9 mouse cellular contexts compared by ENCODE assay signal in the genomic region with DNA sequence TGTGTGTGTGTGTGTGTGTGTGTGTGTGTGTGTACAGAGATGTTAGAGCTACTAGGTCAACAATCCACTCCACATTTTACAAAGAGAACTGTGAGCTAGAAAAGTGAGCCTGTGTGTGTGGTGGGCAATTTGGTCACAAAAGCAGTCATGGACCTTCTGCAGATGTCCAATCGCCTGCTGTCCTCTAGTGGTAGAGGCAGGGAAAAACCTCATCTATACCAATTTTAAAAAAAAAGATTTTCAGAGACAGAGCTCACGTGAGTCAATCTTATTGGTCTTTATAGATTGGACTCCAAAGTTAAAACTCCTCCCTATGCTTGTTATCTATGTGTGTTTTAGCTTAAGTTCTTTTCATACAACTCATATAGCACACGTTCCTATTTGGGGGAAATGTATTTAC.
DNase-seq lines count a peak whose midpoint lies in the region; ATAC-seq and TF ChIP-seq lines count a peak whose summit lies in the region.
"Had no signal": no experiment of that assay in that cellular context is flagged by ENCODE, and none has a peak within 500 bp of the region (broad histone marks: within the 10 kb centered on the region; RNA-seq: fewer than 3 reads in every experiment).

No protein-coding gene starts in this region.

- H3K27ac ChIP-seq in liver, adult 2 months (replicated peaks; ENCODE audit: insufficient read depth, low read depth, low read length), result no peak overlapping the region
- H3K27ac ChIP-seq: stomach, embryonic 15.5 days had no signal

- no peaks in the 10 kb centered on the region for H3K4me1 ChIP-seq in liver, adult 2 months (ENCODE audit: control insufficient read depth, insufficient read depth, low read length)
- H3K4me1 ChIP-seq: stomach, embryonic 15.5 days had no signal

- no peaks in the 10 kb centered on the region for H3K79me2 ChIP-seq in liver, adult 2 months (ENCODE audit: control insufficient read depth, insufficient read depth, low read length)

- H3K9ac ChIP-seq in liver, adult 2 months (ENCODE audit: low read depth, low read length), result no peak overlapping the region
- H3K9ac ChIP-seq: stomach, embryonic 15.5 days had no signal

- no peaks in the 10 kb centered on the region for H3K36me3 ChIP-seq in liver, adult 2 months (ENCODE audit: control insufficient read depth, insufficient read depth, low read length)
- H3K36me3 ChIP-seq: stomach, embryonic 15.5 days had no signal

- TF ChIP-seq POLR2A in liver, adult 2 months (IDR thresholded peaks at IDR 0.05; ENCODE audit: extremely low read depth, insufficient read depth, low read length), result no peak

- peak; percentile 19 for DNase-seq in liver, adult 2 months (ENCODE audit: extremely low read depth, low read depth, low spot score)
- DNase-seq in liver, result no peak
- DNase-seq in Muller cell, postnatal 12 days (ENCODE audit: inconsistent ontology term), result peak; percentile 42
- peak; percentile 55 for DNase-seq in heart, postnatal 4 days
- peak; percentile 45 for DNase-seq in left cerebral cortex, postnatal 4 days
- peak; percentile 63 for DNase-seq in naive thymus-derived CD4-positive, alpha-beta T cell, adult 2 months (ENCODE audit: low read depth)
- no peak for DNase-seq in spleen, adult 12 weeks (ENCODE audit: low spot score)

- no peak overlapping the region for H3K4me3 ChIP-seq in liver, adult 2 months (ENCODE audit: insufficient read depth, low read depth, low read length)
- H3K4me3 ChIP-seq: stomach, embryonic 15.5 days had no signal

- WGBS in liver, adult 2 months, result 13% methylated on average over 3 of the region's 3 CpGs

- ATAC-seq in common myeloid progenitor, adult 5-6 weeks (replicated peaks; ENCODE audit: low read depth, poor library complexity, severe bottlenecking), result peak; percentile 100

- TF ChIP-seq CTCF in liver, adult 2 months (IDR thresholded peaks at IDR 0.05; ENCODE audit: low read depth, low read length), result peak; percentile 50; the same call in 1 of the 2 replicates

- H3K27me3 ChIP-seq in liver, adult 2 months (ENCODE audit: control insufficient read depth, insufficient read depth, low read length), result no peaks in the 10 kb centered on the region
- H3K27me3 ChIP-seq: stomach, embryonic 15.5 days had no signal

- intact Hi-C loops in left cerebral cortex, postnatal 4 days (cut with DNase I), result loop anchor here (2.0 to 5.0 kb wide), 3 partner anchors 306 to 1051 kb away; a partner anchor contains a TSS

Comparison
In these comparisons a context has a peak if more than half of its experiments do, and no peak if none do; other contexts are left out.
1. DNase-seq: peak in liver, adult 2 months (single experiment), Muller cell, postnatal 12 days (single experiment), heart, postnatal 4 days (single experiment), left cerebral cortex, postnatal 4 days (single experiment) and naive thymus-derived CD4-positive, alpha-beta T cell, adult 2 months (single experiment); none in liver (single experiment) and spleen, adult 12 weeks (single experiment).